Mouse (Mus musculus) adrenal gland, postnatal 10 days (tissue): ENCODE measurements around the gene Cxcl14. TPM values are rescaled to one million over a fixed set of nuclear protein-coding genes. Genes with fewer than 3 reads are reported as not detected.

Source experiments
- DNase-seq: peaks from one replicate; pipeline ENCODE4 v3.0.0; 2021; ENCODE audit warnings: mixed read lengths
- long read RNA-seq, 2 experiments: library from polyadenylated mRNA; stranded (forward); transcript quantifications; one replicate each; pipeline ENCODE4 v2.0.0; 2021
- total RNA-seq, 2 experiments: library from RNA; stranded (reverse); gene quantifications; 2 replicates each; pipeline ENCODE4 v1.2.3; 2021

Cxcl14 gene
- total RNA-seq: 10 to 100 TPM; 15.0 to 16.3 TPM
- long read RNA-seq, experiment 1, transcript Cxcl14-201 (4 exons, 1,827 nt): major isoform, 25 of 35 reads
- long read RNA-seq, experiment 1, partial matches to known transcripts: 0 of 35 reads
- long read RNA-seq, experiment 1, other reads (novel, unspliced or antisense): 10 of 35 reads
- long read RNA-seq, experiment 2, transcript Cxcl14-201 (4 exons, 1,827 nt): major isoform, 26 of 27 reads
- long read RNA-seq, experiment 2, partial matches to known transcripts: 0 of 27 reads
- long read RNA-seq, experiment 2, other reads (novel, unspliced or antisense): 1 of 27 reads

GRCm38 (mm10) chr13:56295943-56296658 lies at the start of gene Cxcl14:
Cxcl14 (minus strand) TSS chr13:56296551.
- peak; percentile 59 for DNase-seq

DNA sequence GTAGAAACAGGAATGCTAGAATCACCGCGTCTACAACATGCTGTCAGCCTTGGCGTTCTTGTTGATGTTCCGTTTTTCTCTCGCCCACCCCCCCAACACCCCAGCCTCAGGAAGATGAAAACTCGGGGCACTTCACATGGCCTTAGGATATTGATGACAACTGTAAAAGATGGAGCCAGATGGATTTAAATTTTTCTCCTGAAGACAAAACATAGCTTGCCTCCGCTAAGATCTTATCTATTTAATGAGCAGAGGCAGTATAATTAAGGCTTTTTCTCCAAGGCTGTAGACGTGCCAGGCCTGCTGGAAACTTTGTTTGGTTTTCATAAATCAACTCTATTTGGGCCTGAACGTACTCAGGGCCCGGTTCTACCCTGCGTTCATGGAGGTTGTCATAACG lies 48.0 kb upstream of the Cxcl14 start:
- DNase-seq: no peak

GRCm38 (mm10) chr13:56342491-56342890 lies 46.1 kb upstream of the Cxcl14 start:
- no peak for DNase-seq

DNA sequence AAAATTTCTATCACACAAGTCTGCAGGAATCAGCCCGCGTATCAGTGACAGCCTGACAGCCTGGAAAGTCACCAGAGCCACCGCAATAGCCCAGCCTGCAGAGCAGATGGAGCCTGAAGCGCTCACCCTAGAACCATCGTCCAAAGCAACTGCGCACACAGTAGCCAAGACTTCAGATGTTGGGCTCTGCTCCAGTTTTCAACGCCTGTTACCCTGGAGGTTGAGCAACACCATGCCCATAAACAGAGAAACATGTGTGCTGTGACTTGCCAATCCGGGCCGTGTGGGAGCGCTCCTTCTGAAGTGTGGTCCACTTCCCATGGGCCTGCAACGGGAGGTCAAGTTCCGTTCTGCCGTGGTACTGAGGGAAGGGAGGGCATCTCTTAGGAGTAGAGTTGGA lies 44.2 kb upstream of the Cxcl14 start:
- peak; percentile 66 for DNase-seq

GRCm38 (mm10) chr13:56339816-56340215 lies 43.5 kb upstream of the Cxcl14 start:
- DNase-seq: no peak

GRCm38 (mm10) chr13:56336982-56337381 lies 40.6 kb upstream of the Cxcl14 start:
- no peak for DNase-seq

GRCm38 (mm10) chr13:56334802-56335690 lies 38.7 kb upstream of the Cxcl14 start:
- DNase-seq: no peak

DNA sequence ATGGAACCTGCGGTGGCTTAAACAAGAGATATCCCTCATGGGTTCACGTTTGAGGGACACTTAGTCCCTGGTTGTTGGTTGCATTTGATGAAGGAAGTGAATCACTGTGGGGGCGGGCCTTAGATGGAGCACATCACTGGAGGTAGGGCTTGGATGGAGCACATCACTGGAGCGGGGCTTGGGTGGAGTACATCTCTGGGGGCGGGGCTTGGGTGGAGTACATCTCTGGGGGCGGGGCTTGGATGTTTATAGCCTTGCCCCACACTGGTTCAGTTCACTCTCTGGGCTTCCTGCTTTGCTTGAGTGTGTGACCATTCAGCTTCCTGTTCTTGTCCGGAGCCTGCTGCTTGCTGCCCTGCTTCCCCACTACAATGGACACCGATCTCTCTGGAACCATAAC lies 37.9 kb upstream of the Cxcl14 start:
- DNase-seq: no peak

- no peak for DNase-seq
Observed at GRCm38 (mm10) chr13:56332356-56332755, 36.0 kb upstream of the Cxcl14 start.

- no peak for DNase-seq
Observed at GRCm38 (mm10) chr13:56330603-56331455, 34.5 kb upstream of the Cxcl14 start.

- DNase-seq: no peak
Observed at GRCm38 (mm10) chr13:56329769-56330168, 33.4 kb upstream of the Cxcl14 start.

DNA sequence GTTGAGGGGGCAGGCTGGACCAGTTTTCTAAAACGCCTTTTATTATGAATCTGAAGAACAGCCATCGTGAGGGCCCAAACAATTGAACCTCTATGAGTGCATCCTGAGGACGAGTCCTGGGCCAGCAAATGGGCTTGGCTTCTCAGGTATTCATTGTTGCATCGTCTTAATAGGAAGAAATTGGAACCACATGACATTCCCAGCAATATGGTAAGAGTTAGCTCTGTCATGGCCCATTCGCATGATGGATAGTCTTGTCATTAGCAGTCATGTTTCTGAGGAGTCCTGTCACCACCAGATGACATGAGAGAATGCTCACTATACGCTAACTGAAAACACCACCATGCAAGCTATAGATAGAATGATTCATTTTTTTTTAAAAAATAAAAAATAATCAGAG lies 32.8 kb upstream of the Cxcl14 start:
- DNase-seq: no peak

GRCm38 (mm10) chr13:56327779-56328178 lies 31.4 kb upstream of the Cxcl14 start:
- no peak for DNase-seq

DNA sequence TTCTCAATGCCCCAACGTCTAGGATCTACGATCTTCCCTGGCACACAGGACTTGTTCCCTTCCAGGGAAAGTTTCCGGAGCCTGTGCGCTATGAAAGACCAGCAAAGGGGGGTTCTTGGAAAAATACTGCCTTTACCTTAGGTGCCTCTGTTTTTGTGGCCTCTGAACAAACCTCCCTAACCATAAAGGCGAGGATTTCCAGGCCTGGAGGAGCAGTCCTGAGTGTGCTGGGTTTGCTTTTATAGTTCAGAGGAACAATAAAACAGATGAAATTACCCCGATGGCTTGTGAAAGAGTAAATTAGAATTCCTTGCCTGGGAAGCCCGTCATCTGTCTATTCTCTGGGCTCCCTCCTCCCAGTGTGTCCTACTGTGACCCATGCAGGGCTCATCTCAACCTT lies 25.3 kb upstream of the Cxcl14 start:
- DNase-seq: no peak

DNA sequence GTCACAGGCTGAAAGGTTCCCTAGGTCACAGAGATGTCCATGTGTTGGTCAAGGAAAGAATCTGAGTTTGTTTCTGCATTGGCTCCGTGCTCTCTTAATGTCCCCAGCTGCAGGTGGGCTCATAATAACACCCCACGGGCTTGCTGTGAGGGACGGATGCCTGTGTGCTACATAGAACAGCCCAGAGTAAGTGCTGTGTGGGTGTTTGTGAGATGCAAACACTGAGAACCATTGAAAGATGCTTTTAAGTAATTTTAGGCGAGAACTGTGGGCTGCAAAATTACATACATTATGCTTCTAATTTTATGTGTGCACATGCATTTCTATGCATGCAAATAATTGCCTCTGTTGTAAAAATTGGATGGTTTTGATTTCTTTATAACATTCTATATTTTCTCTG lies 20.6 kb upstream of the Cxcl14 start:
- DNase-seq: no peak

DNA sequence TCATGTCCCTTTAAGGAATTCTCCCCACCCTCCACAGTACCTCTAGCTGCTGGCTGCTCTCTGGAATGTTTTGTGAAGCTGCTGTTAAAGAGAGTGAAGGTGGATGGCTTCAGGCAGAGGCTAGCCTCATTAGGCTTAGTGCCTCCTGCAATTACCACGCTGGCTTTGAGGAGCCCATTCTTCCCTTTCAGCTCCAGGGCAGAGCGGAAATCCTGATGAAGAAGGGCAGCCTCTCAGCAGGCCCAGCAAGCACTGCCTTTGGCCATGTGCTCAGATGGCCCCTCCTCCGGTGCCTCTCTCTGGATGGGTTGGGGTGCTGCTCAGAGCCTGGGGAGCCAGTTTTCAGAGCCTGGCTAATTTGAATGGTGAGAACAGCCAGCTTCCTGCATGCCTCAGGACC lies 18.9 kb upstream of the Cxcl14 start:
- DNase-seq: no peak

- DNase-seq: no peak
Observed at GRCm38 (mm10) chr13:56305058-56305457, 8.7 kb upstream of the Cxcl14 start.

- DNase-seq: no peak
Observed at GRCm38 (mm10) chr13:56304453-56304852, 8.1 kb upstream of the Cxcl14 start.

DNA sequence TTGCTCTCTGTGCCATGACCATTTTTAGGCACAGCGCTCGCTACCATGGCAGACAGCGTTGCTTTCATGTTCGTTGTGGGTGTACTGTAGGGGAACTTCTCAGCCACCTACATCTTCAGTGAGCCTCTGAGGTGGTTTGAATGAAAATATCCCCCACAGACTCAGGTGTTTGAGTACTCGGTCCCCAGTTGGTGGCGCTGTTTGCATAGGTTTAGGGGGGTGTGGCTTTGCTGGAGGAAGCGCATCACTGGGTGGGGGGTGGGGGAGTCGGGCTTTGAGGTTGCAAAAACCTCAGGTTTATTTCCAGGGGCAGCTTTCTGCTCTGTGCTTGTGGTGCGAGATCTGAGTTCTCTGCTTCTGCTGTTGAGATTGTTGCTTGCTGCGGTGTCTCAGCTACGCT lies 3.0 kb upstream of the Cxcl14 start:
- DNase-seq: no peak

DNA sequence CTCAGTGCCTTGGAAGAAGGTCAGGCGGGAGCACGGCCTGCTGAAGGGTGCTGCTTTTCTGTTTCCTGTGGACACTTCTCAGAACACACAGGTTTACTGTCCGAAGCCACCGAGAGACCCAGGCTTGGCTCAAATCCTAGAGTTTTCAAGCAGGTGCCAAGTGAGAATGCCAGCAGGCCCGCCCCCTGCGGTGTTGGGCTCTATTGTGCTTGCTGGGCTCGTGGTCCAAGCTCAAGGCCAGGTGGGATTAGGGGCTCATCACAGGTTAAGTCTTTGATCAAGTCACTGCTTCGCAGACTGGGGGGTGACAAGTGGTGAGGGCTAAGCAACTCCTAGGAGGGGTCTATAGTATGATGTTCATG lies 289 bp upstream of the Cxcl14 start:
- DNase-seq: no peak

GRCm38 (mm10) chr13:56295586-56295942 lies 787 bp downstream of the Cxcl14 start:
- no peak for DNase-seq

DNA sequence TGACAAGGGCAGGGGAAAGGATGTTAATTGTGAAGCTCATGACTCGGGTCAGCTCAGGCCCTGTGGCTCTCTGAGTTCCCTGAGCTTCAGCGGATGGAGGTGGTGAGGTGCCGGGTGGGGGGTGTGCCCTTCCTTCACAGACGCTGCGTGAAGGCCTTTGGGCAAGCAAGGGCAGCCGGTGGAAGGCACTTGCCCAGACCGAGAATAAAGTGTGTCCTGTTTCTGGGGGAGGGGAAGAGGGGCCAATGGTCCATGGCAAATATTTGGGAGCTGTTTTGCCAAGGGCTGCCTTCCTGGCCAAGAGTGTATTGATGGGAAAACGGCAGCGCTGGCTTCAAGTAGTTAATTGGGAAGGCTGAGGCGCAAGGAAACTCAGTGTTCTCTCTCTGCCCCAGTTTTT lies 1.4 kb downstream of the Cxcl14 start:
- no peak for DNase-seq
